Mouse (Mus musculus) MEL (cell line): Measurements from ENCODE around the gene Fgfrl1. TPM values are rescaled to one million over a fixed set of nuclear protein-coding genes. Genes with fewer than 3 reads are reported as not detected.

Experiments used
- DNase-seq: peaks from one replicate; pipeline ENCODE4 v3.0.0; 2011; ENCODE audit warnings: low read depth, low spot score
- H3K27ac ChIP-seq: 2 replicates; pipeline ENCODE4 v1.5.1; 2012; ENCODE audit warnings: low read depth, mild to moderate bottlenecking, control low read depth, low read length, moderate library complexity; ENCODE audit not compliant: control insufficient read depth
- H3K27me3 ChIP-seq, 2 experiments: fragments of 150-350 bp in 1 of 2; sonication (generic) in 1 of 2; 2 replicates each; pipeline ENCODE4 v1.6.1; 2012; ENCODE audit warnings: low read length in 2 of 2, mild to moderate bottlenecking in 2 of 2, improper control_type of control experiment in 1 of 2, moderate library complexity in 1 of 2; ENCODE audit not compliant: insufficient read depth in 2 of 2, control insufficient read depth in 1 of 2
- H3K36me3 ChIP-seq, 2 experiments: 2 replicates each; pipeline ENCODE4 v1.6.1; 2012 to 2014; ENCODE audit warnings: low read length in 2 of 2, improper control_type of control experiment in 1 of 2, inconsistent platforms in 1 of 2, mild to moderate bottlenecking in 1 of 2; ENCODE audit not compliant: insufficient read depth in 2 of 2, control insufficient read depth in 1 of 2
- H3K4me1 ChIP-seq, 2 experiments: fragments of 150-350 bp in 1 of 2; sonication (generic) in 1 of 2; 2 replicates each; pipeline ENCODE4 v1.6.1; 2012; ENCODE audit warnings: low read length in 2 of 2, improper control_type of control experiment in 1 of 2, mild to moderate bottlenecking in 1 of 2; ENCODE audit not compliant: insufficient read depth in 2 of 2, control insufficient read depth in 1 of 2
- H3K4me3 ChIP-seq, 2 experiments: fragments of 150-350 bp in 1 of 2; sonication (generic) in 1 of 2; 2 replicates each; pipeline ENCODE4 v1.5.1; 2012; ENCODE audit warnings: low read depth in 2 of 2, low read length in 2 of 2, mild to moderate bottlenecking in 2 of 2, moderate library complexity in 2 of 2, control low read depth in 1 of 2, improper control_type of control experiment in 1 of 2; ENCODE audit not compliant: control insufficient read depth in 1 of 2, insufficient read depth in 1 of 2
- H3K79me2 ChIP-seq: 2 replicates; pipeline ENCODE4 v1.6.1; 2012; ENCODE audit warnings: mild to moderate bottlenecking, low read length, moderate library complexity; ENCODE audit not compliant: control insufficient read depth, poor library complexity, insufficient read depth
- H3K9ac ChIP-seq: 2 replicates; pipeline ENCODE4 v1.6.1; 2012; ENCODE audit warnings: low read depth, mild to moderate bottlenecking, control low read depth, low read length, moderate library complexity; ENCODE audit not compliant: control insufficient read depth, poor library complexity, severe bottlenecking
- H3K9me3 ChIP-seq: fragments of 150-350 bp; sonication (generic); replicated peaks from 2 replicates; pipeline ENCODE4 v1.6.1; 2012; ENCODE audit warnings: mild to moderate bottlenecking, low read length, improper control_type of control experiment, moderate library complexity; ENCODE audit not compliant: insufficient read depth
- CHD1 ChIP-seq: IDR thresholded peaks from 2 replicates; pipeline ENCODE4 v1.6.1; 2012; ENCODE audit warnings: low read depth, mild to moderate bottlenecking, inconsistent platforms, low read length, improper control_type of control experiment
- CTCF ChIP-seq, 3 experiments: IDR thresholded peaks in 2 of 3; conservative IDR thresholded peaks in 1 of 3; 2 replicates each; pipeline ENCODE4 v1.5.1; 2011 to 2012; ENCODE audit warnings: low read length in 3 of 3, low read depth in 2 of 3, mild to moderate bottlenecking in 2 of 3, improper control_type of control experiment in 1 of 3, inconsistent platforms in 1 of 3, mixed read lengths in 1 of 3, moderate library complexity in 1 of 3; ENCODE audit not compliant: control insufficient read depth in 1 of 3, insufficient read depth in 1 of 3, poor library complexity in 1 of 3, severe bottlenecking in 1 of 3
- GATA1 ChIP-seq: IDR thresholded peaks from 2 replicates; pipeline ENCODE4 v1.6.1; 2011; ENCODE audit warnings: low read depth, low read length, improper control_type of control experiment
- HCFC1 ChIP-seq: IDR thresholded peaks from 2 replicates; pipeline ENCODE4 v1.6.1; 2012; ENCODE audit warnings: low read depth, mild to moderate bottlenecking, inconsistent platforms, low read length, improper control_type of control experiment, moderate library complexity
- KAT2A ChIP-seq: conservative IDR thresholded peaks from 2 replicates; pipeline ENCODE4 v1.6.1; 2012; ENCODE audit warnings: low read depth, low read length, improper control_type of control experiment, inconsistent platforms
- MAFK ChIP-seq: IDR thresholded peaks from 2 replicates; pipeline ENCODE4 v1.6.1; 2011; ENCODE audit warnings: low read depth, mild to moderate bottlenecking, low read length, improper control_type of control experiment, borderline replicate concordance
- MAX ChIP-seq: IDR thresholded peaks from 2 replicates; pipeline ENCODE4 v1.6.1; 2011; ENCODE audit warnings: low read length, improper control_type of control experiment
- MAZ ChIP-seq: IDR thresholded peaks from 2 replicates; pipeline ENCODE4 v1.6.1; 2012; ENCODE audit warnings: low read depth, mild to moderate bottlenecking, inconsistent platforms, low read length, improper control_type of control experiment
- MXI1 ChIP-seq: IDR thresholded peaks from 2 replicates; pipeline ENCODE4 v1.6.1; 2011; ENCODE audit warnings: mild to moderate bottlenecking, low read depth, low read length, improper control_type of control experiment
- MYB ChIP-seq: IDR thresholded peaks from 2 replicates; pipeline ENCODE4 v1.6.1; 2011; ENCODE audit warnings: mild to moderate bottlenecking, low read depth, low read length, improper control_type of control experiment
- NELFE ChIP-seq: IDR thresholded peaks from 2 replicates; pipeline ENCODE4 v1.6.1; 2011; ENCODE audit warnings: low read depth, low read length, improper control_type of control experiment
- NRF1 ChIP-seq: IDR thresholded peaks from 2 replicates; pipeline ENCODE4 v1.6.1; 2014; ENCODE audit warnings: low read depth, mild to moderate bottlenecking, inconsistent platforms, low read length, improper control_type of control experiment, moderate library complexity; ENCODE audit not compliant: poor library complexity, insufficient read depth, severe bottlenecking
- POLR2A ChIP-seq, 2 experiments: IDR thresholded peaks; 2 replicates each; pipeline ENCODE4 v1.6.1; 2011 to 2012; ENCODE audit warnings: low read length in 2 of 2, mild to moderate bottlenecking in 2 of 2, control low read depth in 1 of 2, improper control_type of control experiment in 1 of 2, low read depth in 1 of 2, moderate library complexity in 1 of 2; ENCODE audit not compliant: control insufficient read depth in 1 of 2, insufficient read depth in 1 of 2, poor library complexity in 1 of 2
- POLR2AphosphoS2 ChIP-seq: IDR thresholded peaks from 2 replicates; pipeline ENCODE4 v1.6.1; 2011; ENCODE audit warnings: low read length, improper control_type of control experiment
- POLR2AphosphoS5 ChIP-seq: IDR thresholded peaks from 2 replicates; pipeline ENCODE4 v1.6.1; 2012; ENCODE audit warnings: low read depth, borderline replicate concordance, mild to moderate bottlenecking, inconsistent platforms, low read length, moderate library complexity, mixed read lengths
- RAD21 ChIP-seq: IDR thresholded peaks from 2 replicates; pipeline ENCODE4 v1.6.1; 2011; ENCODE audit warnings: mild to moderate bottlenecking, low read depth, low read length, improper control_type of control experiment
- SIN3A ChIP-seq: IDR thresholded peaks from 2 replicates; pipeline ENCODE4 v1.6.1; 2012; ENCODE audit warnings: low read length, improper control_type of control experiment, inconsistent platforms
- SMC3 ChIP-seq: IDR thresholded peaks from 2 replicates; pipeline ENCODE4 v1.6.1; 2011; ENCODE audit warnings: low read depth, low read length, improper control_type of control experiment
- TAL1 ChIP-seq: IDR thresholded peaks from 2 replicates; pipeline ENCODE4 v1.6.1; 2012; ENCODE audit warnings: mild to moderate bottlenecking, inconsistent platforms, low read length, moderate library complexity, mixed read lengths
- TBP ChIP-seq: IDR thresholded peaks from 2 replicates; pipeline ENCODE4 v1.8.0; 2011; ENCODE audit warnings: low read depth, low read length, improper control_type of control experiment
- TCF12 ChIP-seq: IDR thresholded peaks from 2 replicates; pipeline ENCODE4 v1.6.1; 2014; ENCODE audit warnings: low read depth, mild to moderate bottlenecking, inconsistent platforms, low read length, improper control_type of control experiment, moderate library complexity
- UBTF ChIP-seq: IDR thresholded peaks from 2 replicates; pipeline ENCODE4 v1.6.1; 2012; ENCODE audit warnings: low read depth, mild to moderate bottlenecking, inconsistent platforms, low read length, improper control_type of control experiment, moderate library complexity, borderline replicate concordance; ENCODE audit not compliant: insufficient read depth
- USF1 ChIP-seq: IDR thresholded peaks from 2 replicates; pipeline ENCODE4 v1.6.1; 2014; ENCODE audit warnings: low read depth, mild to moderate bottlenecking, inconsistent platforms, low read length, improper control_type of control experiment, moderate library complexity
- USF2 ChIP-seq, 2 experiments: IDR thresholded peaks; 2 replicates each; pipeline ENCODE4 v1.6.1; 2011 to 2012; ENCODE audit warnings: improper control_type of control experiment in 2 of 2, low read length in 2 of 2, borderline replicate concordance in 1 of 2, inconsistent platforms in 1 of 2, low read depth in 1 of 2, mild to moderate bottlenecking in 1 of 2; ENCODE audit not compliant: insufficient read depth in 1 of 2
- ZC3H11A ChIP-seq: IDR thresholded peaks from 2 replicates; pipeline ENCODE4 v1.6.1; 2012; ENCODE audit warnings: low read depth, mild to moderate bottlenecking, inconsistent platforms, low read length, improper control_type of control experiment
- ZKSCAN1 ChIP-seq: IDR thresholded peaks from 2 replicates; pipeline ENCODE4 v1.6.1; 2012; ENCODE audit warnings: low read depth, mild to moderate bottlenecking, inconsistent platforms, low read length, improper control_type of control experiment, moderate library complexity
- ZMIZ1 ChIP-seq: IDR thresholded peaks from 2 replicates; pipeline ENCODE4 v1.6.1; 2012; ENCODE audit warnings: low read depth, mild to moderate bottlenecking, inconsistent platforms, low read length, improper control_type of control experiment, moderate library complexity
- polyA plus RNA-seq, 2 experiments: library from polyadenylated mRNA; stranded (reverse) in 1 of 2; unstranded in 1 of 2; fragments of >175 nt in 1 of 2; fragments of >200 nt in 1 of 2; gene quantifications; 2 replicates each; pipeline versions ENCODE4 v1.2.1 to v1.2.4; 2012; ENCODE audit warnings: low replicate concordance in 2 of 2, low read depth in 1 of 2; ENCODE audit not compliant: insufficient read length in 2 of 2, insufficient read depth in 1 of 2, missing spikeins in 1 of 2
- total RNA-seq: library from RNA; depleted of rRNA; stranded (reverse); fragments of 300-350 nt; gene quantifications from 2 replicates; pipeline ENCODE4 v1.2.3, GENCODE M21; 2012

Fgfrl1 gene
- total and polyA plus RNA-seq, 3 experiments = 16.0 to 27.3 TPM; not detected in 1

GRCm38 (mm10) chr5:108651136-108651720 lies 41.0 kb upstream of the Fgfrl1 start:
- no peaks in the 10 kb centered on the region for H3K27me3 ChIP-seq
- H3K36me3 ChIP-seq = peaks cover 0 to 4% of the 10 kb centered on the region in 2 experiments; a peak in 1 of 4 replicates
- no peak overlapping the region for H3K4me3 ChIP-seq
- no peaks in the 10 kb centered on the region for H3K79me2 ChIP-seq
- H3K4me1 ChIP-seq = no peaks in the 10 kb centered on the region
- H3K27ac ChIP-seq = no peak overlapping the region
- no peak for DNase-seq
- no peak overlapping the region for H3K9ac ChIP-seq
- H3K9me3 ChIP-seq = no peaks in the 10 kb centered on the region
- TF ChIP-seq TCF12 (no peak), CHD1 (no peak), POLR2AphosphoS5 (no peak), USF2 (IDR thresholded peaks at IDR 0.05; ENCODE audit: borderline replicate concordance in 1 of 2, insufficient read depth in 1 of 2, low read depth in 1 of 2, low read length in 2 of 2) (no peak), POLR2AphosphoS2 (no peak), TAL1 (no peak), UBTF (no peak)

DNA sequence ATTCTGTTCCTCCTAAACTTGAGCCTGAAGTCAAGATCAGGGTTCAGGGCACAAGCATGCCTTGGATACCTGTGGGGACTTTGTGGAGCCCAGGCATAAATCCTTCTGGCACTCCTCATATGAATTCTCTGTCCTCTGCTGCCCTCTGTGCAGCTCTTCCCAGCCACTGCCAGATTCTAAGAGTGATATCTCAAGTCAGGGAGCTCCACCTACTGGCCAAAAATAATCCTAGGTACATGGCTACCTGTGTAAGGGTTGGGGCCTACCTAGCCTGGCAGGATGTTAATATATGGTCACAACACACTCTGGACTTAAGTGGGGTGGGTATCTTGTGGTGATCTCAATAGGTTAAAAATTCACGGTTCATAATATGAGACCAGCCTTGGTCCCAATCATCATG lies 40.4 kb upstream of the Fgfrl1 start:
- H3K9me3 ChIP-seq = no peaks in the 10 kb centered on the region
- no peaks in the 10 kb centered on the region for H3K27me3 ChIP-seq
- DNase-seq = peak; percentile 70
- no peaks in the 10 kb centered on the region for H3K4me1 ChIP-seq
- no peak overlapping the region for H3K4me3 ChIP-seq
- H3K9ac ChIP-seq = no peak overlapping the region
- H3K36me3 ChIP-seq = peaks cover 0 to 4% of the 10 kb centered on the region in 2 experiments; a peak in 1 of 4 replicates
- no peak overlapping the region for H3K27ac ChIP-seq
- no peak for TF ChIP-seq KAT2A
- peak; percentile 51 to 91 (median 59) for TF ChIP-seq CTCF (IDR thresholded peaks at IDR 0.05 in 2 of 3, conservative IDR thresholded peaks at IDR 0.05 in 1 of 3; ENCODE audit: control insufficient read depth in 1 of 3, insufficient read depth in 1 of 3, low read depth in 2 of 3, low read length in 3 of 3, poor library complexity in 1 of 3, severe bottlenecking in 1 of 3)
- no peak for TF ChIP-seq ZMIZ1
- no peak for TF ChIP-seq MYB
- TF ChIP-seq MAX = no peak
- no peak for TF ChIP-seq NELFE
- peak; percentile 80 for TF ChIP-seq RAD21
- no peak for TF ChIP-seq MAFK
- TF ChIP-seq TAL1 = no peak
- no peak for TF ChIP-seq CHD1
- TF ChIP-seq TBP = no peak
- no peak for TF ChIP-seq POLR2AphosphoS2
- no peak for TF ChIP-seq POLR2A (IDR thresholded peaks at IDR 0.05; ENCODE audit: control insufficient read depth in 1 of 2, insufficient read depth in 1 of 2, low read depth in 1 of 2, low read length in 2 of 2, poor library complexity in 1 of 2)
- TF ChIP-seq USF1 = no peak
- no peak for TF ChIP-seq UBTF
- no peak for TF ChIP-seq NRF1
- TF ChIP-seq SIN3A = no peak
- TF ChIP-seq USF2 (IDR thresholded peaks at IDR 0.05; ENCODE audit: borderline replicate concordance in 1 of 2, insufficient read depth in 1 of 2, low read depth in 1 of 2, low read length in 2 of 2) = no peak
- no peak for TF ChIP-seq ZKSCAN1
- no peak for TF ChIP-seq MXI1
- no peak for TF ChIP-seq HCFC1
- TF ChIP-seq POLR2AphosphoS5 = no peak
- peak; percentile 68 for TF ChIP-seq ZC3H11A
- TF ChIP-seq SMC3 = peak; percentile 81
- TF ChIP-seq MAZ = peak; percentile 41; the same call in 1 of the 2 replicates
- 0 out of 2 replicates have a peak, but pooled peaks have one; percentile 39 for TF ChIP-seq GATA1
- TF ChIP-seq, all 39 proteins: peak for 6
- no peaks in the 10 kb centered on the region for H3K79me2 ChIP-seq
